Mouse (Mus musculus) embryo, embryonic 11.5 days (tissue): ENCODE measurements around the gene Chrdl1.

Experiments
- DNase-seq: peaks from one replicate; pipeline ENCODE4 v3.0.0-alpha.2; 2012; ENCODE audit warnings: low read depth, low spot score

The Chrdl1 gene

DNA sequence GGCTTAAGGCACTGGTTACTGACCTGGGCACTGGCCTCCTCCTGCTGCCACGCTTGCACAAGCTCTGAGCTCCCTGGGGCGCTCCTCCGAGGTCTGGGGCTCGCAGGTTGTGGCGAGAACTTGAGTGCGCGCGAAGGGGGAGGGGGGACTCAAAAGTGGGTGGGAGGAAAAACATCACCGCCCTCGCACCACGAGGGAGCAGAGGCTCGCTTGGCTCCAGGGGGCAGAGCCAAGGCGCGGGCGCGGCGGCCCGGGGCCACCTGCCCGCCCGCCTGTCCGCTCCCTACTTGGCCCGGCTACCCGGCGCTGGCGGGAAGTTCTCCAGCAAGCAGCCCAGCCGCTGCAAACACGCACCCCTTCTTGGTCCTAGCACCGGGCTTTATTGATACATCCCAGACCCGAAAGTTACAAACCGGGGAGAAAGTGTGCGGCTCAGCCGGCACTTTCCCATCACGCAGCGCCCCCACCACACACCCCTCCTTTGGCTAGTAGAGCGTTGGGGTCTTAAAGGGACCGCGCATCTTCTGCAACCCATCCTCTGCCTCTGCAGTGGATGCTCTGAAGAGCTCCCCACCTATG is at the start of gene Chrdl1:
Gene Chrdl1, minus strand, starts transcription at position 472 of the 579 bp plus-strand sequence.
- DNase-seq, result peak; percentile 7

DNA sequence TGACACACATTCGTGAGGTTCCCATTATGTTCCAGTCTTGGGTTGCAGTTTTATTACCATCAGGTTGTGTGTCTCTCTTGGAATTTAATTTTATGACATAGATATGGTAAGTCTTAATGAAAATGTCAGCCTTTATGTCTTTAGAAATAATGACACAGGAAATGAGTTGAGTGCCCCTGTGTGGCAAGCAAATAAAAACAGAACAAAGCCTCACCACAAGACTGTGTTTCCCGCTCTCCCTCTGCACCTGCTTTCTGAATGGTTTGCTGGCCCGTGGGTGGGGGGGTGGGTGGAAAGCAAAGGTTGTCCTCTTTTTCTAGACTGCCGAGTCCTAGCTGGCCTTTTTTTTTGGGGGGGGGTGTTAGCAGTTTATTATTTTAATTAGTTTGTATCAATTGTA is 48.6 kb upstream of the Chrdl1 start:
- DNase-seq, result no peak

DNA sequence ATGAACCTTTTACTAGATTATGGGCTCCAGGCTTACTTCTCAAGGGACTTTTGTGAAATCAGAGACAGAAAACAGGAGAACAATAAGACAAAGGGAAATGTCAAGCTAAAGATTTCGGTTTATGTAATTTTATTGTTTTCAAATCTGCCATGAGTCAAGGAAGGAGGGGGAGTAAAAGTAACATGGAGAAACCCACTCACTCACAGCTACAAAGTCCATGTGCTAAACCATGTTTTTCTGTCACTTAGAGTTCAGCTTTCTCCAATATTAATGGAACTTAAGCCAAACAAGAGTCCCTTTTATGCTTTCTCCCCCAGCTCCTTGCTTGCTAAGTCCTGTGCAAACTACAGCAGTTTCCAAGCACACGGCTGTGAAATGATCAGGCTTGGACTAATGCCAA is 10.5 kb upstream of the Chrdl1 start:
- no peak for DNase-seq

DNA sequence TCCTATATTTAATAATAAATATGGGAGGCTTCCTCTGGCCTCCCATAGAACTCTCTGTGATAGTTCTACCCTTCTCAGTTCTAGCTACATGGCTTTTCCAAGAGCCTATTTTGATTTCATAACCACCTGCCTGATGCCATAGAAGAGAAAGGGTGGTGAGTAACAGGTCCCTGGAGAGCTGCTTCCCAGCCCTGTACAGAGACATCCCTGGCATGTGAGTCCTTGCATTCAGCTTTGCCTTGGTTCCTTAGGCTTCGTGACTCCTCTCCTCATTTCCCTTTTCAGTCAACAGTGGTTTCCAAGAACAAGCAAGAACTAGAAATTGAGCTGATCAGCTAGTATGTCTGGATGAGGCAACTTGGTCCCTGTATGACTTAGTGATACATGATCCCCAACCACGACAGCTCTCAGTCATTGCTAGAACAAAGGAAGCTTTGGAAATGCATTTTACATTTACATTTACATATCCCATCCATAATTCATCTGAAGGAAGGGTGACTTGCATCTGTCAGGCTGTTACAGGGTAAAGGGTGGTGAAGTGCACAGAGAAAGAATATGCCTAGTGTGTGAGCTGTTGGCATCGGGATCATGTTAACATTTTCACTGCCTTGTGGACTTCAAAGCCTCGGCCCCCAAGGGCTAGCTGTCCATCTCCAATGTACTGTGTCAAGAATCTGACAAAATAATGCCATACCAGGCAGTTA is 27.7 kb downstream of the Chrdl1 start:
- DNase-seq, result no peak

DNA sequence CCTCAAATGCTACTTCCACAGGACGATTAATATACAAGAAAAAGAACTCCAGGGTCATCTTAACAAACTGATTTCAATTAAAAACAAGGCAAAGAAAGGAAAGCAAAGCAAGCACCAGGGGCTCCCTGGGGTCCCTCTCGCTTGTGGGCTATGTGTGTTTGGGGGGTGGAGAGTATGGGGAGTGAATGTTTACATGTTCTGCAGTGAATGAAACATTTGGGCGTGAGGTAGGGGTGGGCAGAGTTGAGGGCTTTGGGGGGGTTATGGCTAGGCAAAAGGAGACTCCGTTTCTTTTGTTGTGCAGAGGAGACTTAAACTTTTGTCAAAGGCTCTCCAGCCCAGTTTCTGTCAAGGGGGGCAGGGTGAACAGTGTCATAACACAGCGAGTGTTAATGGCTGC is 46.8 kb downstream of the Chrdl1 start:
- DNase-seq, result no peak

DNA sequence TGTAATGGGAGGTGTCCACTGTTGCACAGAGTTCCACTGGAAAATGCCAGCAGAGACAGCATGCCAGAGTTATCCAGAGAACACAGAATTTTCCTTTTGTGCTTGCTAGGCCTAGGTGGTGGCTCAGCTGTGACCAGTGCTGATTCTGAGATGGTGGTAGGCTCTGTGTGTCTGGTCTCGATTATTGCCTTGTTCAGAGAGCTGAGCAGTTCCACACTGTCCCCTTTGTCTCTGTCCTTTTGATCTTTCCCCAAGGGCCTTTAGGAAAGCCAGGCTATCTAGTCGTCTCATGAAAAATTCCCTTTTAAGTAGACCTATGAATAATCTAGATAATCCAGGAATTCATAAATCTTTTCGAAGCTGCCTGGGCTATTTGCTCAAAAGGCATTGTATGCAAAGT is 47.3 kb downstream of the Chrdl1 start:
- DNase-seq, result no peak

DNA sequence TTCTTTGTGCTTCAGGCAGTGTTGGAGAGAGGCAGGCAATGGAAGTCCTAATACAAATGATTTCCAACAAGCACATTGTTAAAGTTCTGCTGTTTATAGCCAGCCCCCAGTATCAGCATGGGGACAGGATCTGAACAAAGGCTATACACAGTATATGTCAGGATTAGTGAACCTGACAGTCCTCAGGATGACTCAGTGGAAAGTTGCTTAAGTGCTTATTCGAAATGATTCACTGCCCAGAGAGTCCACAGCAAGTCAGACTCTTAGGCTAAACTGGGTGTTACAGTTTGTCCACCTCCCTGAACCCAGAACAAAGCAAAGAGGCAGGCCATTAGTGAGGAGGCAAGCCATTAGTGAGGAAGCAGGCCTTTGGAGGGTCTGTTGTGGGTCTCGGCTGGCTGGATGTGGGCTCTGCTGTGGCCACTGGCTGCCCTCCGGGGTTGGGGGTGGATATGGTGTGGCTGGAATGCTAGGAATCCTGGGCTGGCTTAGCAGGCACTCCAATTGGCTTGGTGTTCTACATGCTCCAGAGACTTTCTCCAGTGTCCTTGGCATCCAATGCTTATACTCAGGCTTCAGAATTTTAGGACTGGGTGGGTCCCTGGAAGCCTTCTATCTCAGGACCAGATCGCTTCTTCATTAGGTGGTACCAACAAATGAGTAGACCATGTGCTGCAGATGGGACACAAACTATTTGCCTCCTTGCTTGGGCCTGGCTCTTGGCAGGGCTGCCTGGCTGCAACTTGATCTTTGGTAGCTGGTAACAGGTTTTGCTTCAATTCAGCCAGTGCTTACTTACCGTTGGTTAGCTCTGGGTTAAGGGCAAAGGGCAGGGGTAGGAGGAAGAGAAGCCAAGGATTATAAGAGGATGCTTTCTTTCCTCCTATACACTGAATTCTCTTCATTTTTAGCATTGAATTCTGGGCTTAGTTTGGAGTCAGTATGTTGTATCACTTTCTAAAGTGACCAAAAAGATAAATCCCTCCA is 49.3 kb downstream of the Chrdl1 start:
- DNase-seq, result no peak

DNA sequence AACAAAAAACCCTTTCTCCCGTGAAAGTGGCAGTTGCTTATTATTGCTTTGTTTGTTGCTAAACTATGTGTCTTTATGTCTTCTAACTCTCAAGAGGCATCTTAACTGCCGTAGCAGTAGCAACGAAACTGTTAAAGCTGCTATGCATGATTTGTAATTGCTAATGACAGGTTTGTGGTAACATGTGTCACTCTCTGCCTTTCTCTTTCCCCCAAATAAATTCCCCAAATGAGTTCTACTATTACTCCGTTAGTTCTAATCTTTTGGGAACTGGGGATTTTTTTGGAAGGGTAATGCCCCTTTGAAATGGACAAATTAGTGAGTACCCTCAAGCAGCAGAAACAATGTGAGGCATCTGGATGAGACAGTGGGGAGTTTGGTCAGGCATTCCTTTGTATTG is 55.9 kb downstream of the Chrdl1 start:
- DNase-seq, result no peak

DNA sequence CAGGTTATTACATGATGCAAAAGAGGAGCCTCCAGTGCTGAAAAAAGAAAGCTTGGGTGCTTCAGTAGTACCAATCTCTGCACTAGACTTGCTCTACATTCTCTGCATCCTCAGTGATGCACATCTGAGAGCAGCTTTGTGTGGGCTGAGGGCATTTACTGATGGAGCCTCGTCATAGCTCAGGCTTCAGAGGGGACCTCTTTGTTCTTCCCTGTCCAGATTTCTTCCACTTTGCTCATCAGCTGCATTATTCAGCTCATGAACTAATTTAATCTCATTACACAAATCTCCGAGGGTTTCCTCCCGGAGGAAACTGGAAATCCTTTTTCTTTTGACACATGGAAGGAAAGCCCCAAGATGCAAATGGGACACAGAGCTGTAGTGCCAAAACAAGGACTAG is 56.5 kb downstream of the Chrdl1 start:
- no peak for DNase-seq

DNA sequence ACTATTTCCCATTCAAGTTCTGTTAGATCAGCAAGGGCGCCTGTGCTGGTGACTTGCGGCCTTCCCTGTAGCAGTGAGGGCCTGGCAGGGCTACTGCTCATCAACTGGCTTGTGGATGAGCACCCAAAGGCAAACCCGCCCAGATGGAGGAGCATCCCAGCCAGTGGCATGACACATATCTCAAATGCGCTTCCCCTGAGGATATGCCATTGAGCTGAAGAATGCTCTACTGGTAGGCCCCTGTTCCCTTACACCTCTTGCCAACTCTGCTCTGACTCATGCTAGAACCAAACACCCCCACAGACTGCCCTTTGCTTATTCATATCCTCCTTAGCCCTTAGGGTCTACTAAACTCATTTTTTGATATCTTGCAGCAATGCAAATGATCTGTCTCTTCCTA is 57.4 kb downstream of the Chrdl1 start:
- no peak for DNase-seq

DNA sequence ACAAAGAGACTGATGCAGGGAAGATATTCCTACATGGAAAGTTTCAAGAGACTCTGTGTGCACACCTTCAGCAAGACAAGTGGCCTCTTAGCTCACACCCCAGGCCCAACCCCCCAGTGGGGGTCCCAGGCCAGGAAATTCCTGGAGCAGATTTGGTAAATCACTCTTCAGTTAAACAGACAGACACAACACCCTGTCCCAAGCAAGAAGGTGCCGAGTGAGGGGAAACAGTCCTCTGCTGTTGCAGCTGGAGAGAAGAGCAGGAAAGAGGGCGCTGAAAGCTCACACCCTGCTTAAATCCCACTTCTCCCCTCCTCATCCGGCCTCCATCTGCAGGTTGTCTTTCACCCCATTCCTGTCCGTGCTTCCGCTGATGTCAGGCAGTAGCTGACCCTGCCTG is 58.2 kb downstream of the Chrdl1 start:
- no peak for DNase-seq

DNA sequence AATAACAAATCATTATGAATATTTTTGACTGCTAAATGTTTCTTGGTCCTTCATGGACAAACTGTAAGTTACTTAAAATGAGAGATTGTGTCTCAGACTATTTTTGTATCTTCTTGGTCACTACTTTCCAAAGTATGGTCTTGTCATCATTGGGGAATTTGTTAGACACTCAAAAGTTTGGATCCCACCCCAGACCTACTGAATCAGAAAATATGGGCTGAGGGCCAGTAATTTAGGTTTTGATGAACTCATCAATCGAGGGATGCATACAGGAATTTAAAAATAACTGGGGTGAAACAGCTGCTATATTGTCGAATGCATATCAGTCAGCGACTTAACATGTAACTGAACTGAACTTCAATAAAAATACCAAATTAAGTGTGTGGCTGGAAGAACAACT is 80.9 kb downstream of the Chrdl1 start:
- no peak for DNase-seq

DNA sequence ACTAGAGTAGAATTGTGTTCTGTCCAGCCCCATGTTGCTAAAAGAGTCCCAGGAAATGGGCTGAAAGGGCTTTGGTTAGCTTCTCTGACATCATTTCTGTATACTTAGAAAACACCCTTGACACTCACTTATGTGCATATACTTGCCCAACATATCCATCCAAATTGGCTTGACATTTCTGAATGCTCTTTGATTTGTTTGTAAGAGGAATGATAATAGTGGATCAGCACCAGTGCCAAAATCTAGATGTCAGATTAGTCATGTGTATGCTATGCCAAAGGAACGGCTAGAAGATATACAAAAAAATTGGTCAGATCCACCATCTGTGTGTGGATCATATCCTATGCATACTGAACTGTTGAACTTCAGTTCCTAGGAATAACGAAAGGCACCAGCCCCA is 99.3 kb downstream of the Chrdl1 start:
- DNase-seq, result no peak

DNA sequence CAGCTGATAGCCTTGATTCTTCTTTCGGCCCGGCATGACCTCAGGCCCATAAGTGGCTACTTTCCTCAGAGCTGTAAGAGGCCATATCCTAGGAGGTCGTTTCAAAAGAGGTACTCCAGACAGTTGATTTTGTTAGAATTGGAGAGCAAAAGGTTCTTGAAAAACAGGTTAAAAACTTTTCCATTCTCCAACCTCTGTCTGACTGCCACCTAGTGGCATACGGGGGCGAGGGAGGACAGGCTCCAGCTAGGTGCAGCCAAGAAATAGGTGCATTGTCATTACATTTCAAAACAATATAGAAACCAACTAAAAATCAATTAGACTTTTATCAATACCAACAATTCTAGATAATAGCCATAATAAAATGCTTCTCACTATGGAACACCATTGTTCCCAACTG is 118.9 kb downstream of the Chrdl1 start:
- DNase-seq, result no peak

DNA sequence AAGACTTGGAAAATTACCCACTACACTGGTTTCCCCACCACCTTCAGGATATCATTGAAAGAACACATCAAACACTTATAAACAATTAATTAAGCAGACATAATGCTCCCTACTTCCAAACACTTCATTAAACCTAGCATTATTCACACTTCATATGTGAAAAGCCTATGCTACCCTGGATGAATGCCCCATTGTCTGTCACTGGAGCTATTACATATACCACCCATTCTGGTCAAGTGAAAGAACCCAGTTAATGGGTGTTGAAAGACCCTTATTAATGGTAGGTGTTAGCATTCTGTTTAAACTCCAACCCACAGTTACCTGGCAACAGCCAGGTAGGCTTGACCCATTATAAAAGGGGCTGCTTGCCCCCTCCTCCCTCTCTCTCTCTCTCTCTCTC is 143.4 kb downstream of the Chrdl1 start:
- DNase-seq, result no peak
